Mouse (Mus musculus) ES-Bruce4 (cell line): ENCODE data around the gene Capn11.

Experiments
- CTCF ChIP-seq: IDR thresholded peaks from one replicate; pipeline ENCODE4 v1.8.1; 2011; ENCODE audit warnings: low read depth, low read length
- EP300 ChIP-seq: IDR thresholded peaks from 2 replicates; pipeline ENCODE4 v1.6.1; 2011; ENCODE audit warnings: low read depth, low read length; ENCODE audit not compliant: insufficient read depth

GRCm38 (mm10) chr17:45666091-45666490, 7.0 kb upstream of the Capn11 start:
- TF ChIP-seq CTCF: no peak
- no peak for TF ChIP-seq EP300
